In genomic region chr12:84053173-84053572, GRCm38 (mm10) we compare ENCODE assay signal across 8 mouse cellular contexts. TPM values are rescaled to one million over a fixed set of nuclear protein-coding genes. Genes with fewer than 3 reads are reported as not detected.
DNase-seq lines count a peak whose midpoint lies in the region; ATAC-seq and TF ChIP-seq lines count a peak whose summit lies in the region.

No protein-coding gene starts in this region.

- peaks cover 1% of the 10 kb centered on the region; the same call in 1 of the 2 replicates for H3K9me3 ChIP-seq in forebrain, embryonic 16.5 days (ENCODE audit: control insufficient read depth, low read length)
- no peaks in the 10 kb centered on the region for H3K9me3 ChIP-seq in liver, embryonic 14.5 days (ENCODE audit: control insufficient read depth, low read length)

- peak overlapping the region; percentile 72 for H3K4me2 ChIP-seq in forebrain, embryonic 16.5 days (ENCODE audit: low read length)
- peak overlapping the region; percentile 28 for H3K4me2 ChIP-seq in liver, embryonic 14.5 days (ENCODE audit: low read depth)

- TF ChIP-seq CTCF in liver, embryonic 14.5 days (IDR thresholded peaks at IDR 0.05; ENCODE audit: low read depth), result no peak

- H3K4me1 ChIP-seq in forebrain, embryonic 16.5 days (replicated peaks; ENCODE audit: control insufficient read depth, insufficient read depth, low read length), result peaks cover 8% of the 10 kb centered on the region; the same call in 1 of the 2 replicates
- no peaks in the 10 kb centered on the region; a peak in 1 of 4 replicates for H3K4me1 ChIP-seq in liver, embryonic 14.5 days (replicated peaks; ENCODE audit: control insufficient read depth in 2 of 2, insufficient read depth in 2 of 2, low read length in 1 of 2)

- no peaks in the 10 kb centered on the region for H3K36me3 ChIP-seq in forebrain, embryonic 16.5 days (ENCODE audit: control insufficient read depth, insufficient read depth)
- H3K36me3 ChIP-seq in liver, embryonic 14.5 days (replicated peaks; ENCODE audit: control insufficient read depth, insufficient read depth, low read depth), result no peaks in the 10 kb centered on the region

- H3K4me3 ChIP-seq in forebrain, embryonic 16.5 days (replicated peaks; ENCODE audit: low read length), result peak overlapping the region; percentile 46
- peak overlapping the region; percentile 37 to 45; a peak in 3 of 4 replicates for H3K4me3 ChIP-seq in liver, embryonic 14.5 days (ENCODE audit: insufficient read depth in 1 of 2, low read depth in 2 of 2, low read length in 2 of 2)

- H3K27me3 ChIP-seq in forebrain, embryonic 16.5 days (replicated peaks; ENCODE audit: control insufficient read depth, insufficient read depth, low read length), result peaks cover 11% of the 10 kb centered on the region
- peaks cover 21% of the 10 kb centered on the region for H3K27me3 ChIP-seq in liver, embryonic 14.5 days (ENCODE audit: control insufficient read depth, insufficient read depth, low read length)

- WGBS in forebrain, embryonic 16.5 days, result 7% methylated on average over 16 of the region's 16 CpGs
- 15% methylated on average over 16 of the region's 16 CpGs for WGBS in liver, embryonic 14.5 days (ENCODE audit: insufficient replicate concordance)

- no peak overlapping the region for H3K27ac ChIP-seq in forebrain, embryonic 16.5 days (ENCODE audit: low read length)
- H3K27ac ChIP-seq in liver, embryonic 14.5 days, result no peak overlapping the region

- peak overlapping the region; percentile 48; the same call in 1 of the 2 replicates for H3K9ac ChIP-seq in forebrain, embryonic 16.5 days (replicated peaks; ENCODE audit: low read depth, low read length)
- H3K9ac ChIP-seq in liver, embryonic 14.5 days (replicated peaks), result no peak overlapping the region

- DNase-seq in frontal cortex, postnatal 25 days (ENCODE audit: low spot score in 2 of 2), result no peak
- peak; percentile 50 for DNase-seq in R1 (ENCODE audit: low read depth, low spot score)
- no peak for DNase-seq in liver, embryonic 14.5 days (ENCODE audit: low read depth in 3 of 3, low spot score in 3 of 3)
- no peak for DNase-seq in spleen, postnatal 36 days (ENCODE audit: low spot score in 2 of 2)
- DNase-seq in frontal cortex, postnatal 14 days (ENCODE audit: low spot score in 2 of 2), result no peak
- DNase-seq in layer of hippocampus, adult 11-12 months (ENCODE audit: low spot score), result no peak

- TF ChIP-seq EP300 in liver, embryonic 14.5 days (IDR thresholded peaks at IDR 0.05; ENCODE audit: low read depth), result no peak

- peak; percentile 50; the same call in 1 of the 2 replicates for ATAC-seq in frontal cortex, adult (ENCODE audit: low TSS enrichment)
- ATAC-seq in forebrain, embryonic 16.5 days, result no peak
- ATAC-seq in liver, embryonic 14.5 days (ENCODE audit: insufficient read depth), result no peak

RNA-seq across cellular contexts. Expression of gene Acot3, which starts 1.2 kb away (rescaled TPM):
- 0.87 and 1.1 TPM in 2 replicates for polyA plus RNA-seq in forebrain, embryonic 16.5 days (2015; fragmentation: Nextera tagmentation; extraction: Ambion mirVana)
- polyA plus RNA-seq in liver, embryonic 14.5 days (2012; rRNA removed), result 2.0 and 2.6 TPM in 2 replicates
- 3.7 and 4.4 TPM in 2 replicates for polyA plus RNA-seq in liver, embryonic 14.5 days (2014; fragmentation: Nextera tagmentation; extraction: Ambion mirVana)

RNA-seq across cellular contexts. Expression of gene Gm49366, which starts 14.4 kb away (rescaled TPM):
- not detected in 2 replicates for polyA plus RNA-seq in forebrain, embryonic 16.5 days (2015; fragmentation: Nextera tagmentation; extraction: Ambion mirVana)
- not detected in 2 replicates for polyA plus RNA-seq in liver, embryonic 14.5 days (2012; rRNA removed)
- polyA plus RNA-seq in liver, embryonic 14.5 days (2014; fragmentation: Nextera tagmentation; extraction: Ambion mirVana), result not detected in 2 replicates

RNA-seq across cellular contexts. Expression of gene Acot4, which starts 15.0 kb away (rescaled TPM):
- polyA plus RNA-seq in forebrain, embryonic 16.5 days (2015; fragmentation: Nextera tagmentation; extraction: Ambion mirVana), result 0.21 and 0.35 TPM in 2 replicates
- 4.8 and 5.0 TPM in 2 replicates for polyA plus RNA-seq in liver, embryonic 14.5 days (2012; rRNA removed)
- polyA plus RNA-seq in liver, embryonic 14.5 days (2014; fragmentation: Nextera tagmentation; extraction: Ambion mirVana), result 7.9 and 8.4 TPM in 2 replicates

RNA-seq across cellular contexts. Expression of gene Acot5, which starts 16.0 kb away (rescaled TPM):
- 0.16 TPM in 1 of 2 replicates, not detected in the other for polyA plus RNA-seq in forebrain, embryonic 16.5 days (2015; fragmentation: Nextera tagmentation; extraction: Ambion mirVana)
- not detected in 2 replicates for polyA plus RNA-seq in liver, embryonic 14.5 days (2012; rRNA removed)
- polyA plus RNA-seq in liver, embryonic 14.5 days (2014; fragmentation: Nextera tagmentation; extraction: Ambion mirVana), result not detected in 2 replicates

RNA-seq across cellular contexts. Expression of gene Acot1, which starts 43.9 kb away (rescaled TPM):
- polyA plus RNA-seq in forebrain, embryonic 16.5 days (2015; fragmentation: Nextera tagmentation; extraction: Ambion mirVana), result 72.1 and 101 TPM in 2 replicates
- polyA plus RNA-seq in liver, embryonic 14.5 days (2012; rRNA removed), result 12.8 and 14.7 TPM in 2 replicates
- polyA plus RNA-seq in liver, embryonic 14.5 days (2014; fragmentation: Nextera tagmentation; extraction: Ambion mirVana), result 28.3 and 35.7 TPM in 2 replicates
